Mouse (Mus musculus): ENCODE results near the gene Tmcc1.

GRCm38 (mm10) chr6:116139143-116139856 is 54.0 kb downstream of the Tmcc1 start:
- no peak for TF ChIP-seq CTCF (IDR thresholded peaks at IDR 0.05; ENCODE audit: extremely low read depth, insufficient read depth, low read length)
- no peak for TF ChIP-seq POLR2A (IDR thresholded peaks at IDR 0.05; ENCODE audit: extremely low read depth, insufficient read depth, low read length)
